9 mouse cellular contexts compared by ENCODE assay signal in genomic region chr2:33659288-33659629, GRCm38 (mm10). TPM values are rescaled to one million over a fixed set of nuclear protein-coding genes. Genes with fewer than 3 reads are reported as not detected.
DNase-seq lines count a peak whose midpoint lies in the region; ATAC-seq lines count a peak whose summit lies in the region.
"Had no signal": no experiment of that assay in that cellular context is flagged by ENCODE, and none has a peak within 500 bp of the region (broad histone marks: within the 10 kb centered on the region; RNA-seq: fewer than 3 reads in every experiment).

No protein-coding gene starts in this region.

- no peaks in the 10 kb centered on the region for H3K36me3 ChIP-seq in hindbrain, embryonic 14.5 days (replicated peaks; ENCODE audit: control insufficient read depth, insufficient read depth)
- H3K36me3 ChIP-seq in liver, embryonic 16.5 days (ENCODE audit: control insufficient read depth, insufficient read depth): no peaks in the 10 kb centered on the region
- no peaks in the 10 kb centered on the region for H3K36me3 ChIP-seq in stomach, embryonic 15.5 days

- H3K4me3 ChIP-seq in hindbrain, embryonic 14.5 days (replicated peaks; ENCODE audit: low read length): no peak overlapping the region
- H3K4me3 ChIP-seq in liver, embryonic 16.5 days (ENCODE audit: low read depth, low read length): no peak overlapping the region
- 0 out of 2 replicates have a peak overlapping the region, but pooled peaks have one; percentile 12 for H3K4me3 ChIP-seq in stomach, embryonic 15.5 days (replicated peaks)

- DNase-seq in adrenal gland, postnatal 10 days: peak; percentile 71
- no peak for DNase-seq in adrenal gland, adult 18-20 months (ENCODE audit: low spot score in 2 of 2)
- peak; percentile 76 for DNase-seq in embryo, embryonic 11 days
- peak; percentile 36 for DNase-seq in hindbrain, embryonic 14.5 days (ENCODE audit: low spot score)

- peak overlapping the region; percentile 31; the same call in 1 of the 2 replicates for H3K4me2 ChIP-seq in hindbrain, embryonic 14.5 days (replicated peaks)
- H3K4me2 ChIP-seq in liver, embryonic 16.5 days (ENCODE audit: low read depth, low read length): peak overlapping the region; percentile 34; the same call in 1 of the 2 replicates
- peak overlapping the region; percentile 44 for H3K4me2 ChIP-seq in stomach, embryonic 15.5 days

- H3K27ac ChIP-seq in hindbrain, embryonic 14.5 days: no peak overlapping the region
- H3K27ac ChIP-seq in liver, embryonic 16.5 days (ENCODE audit: low read length): no peak overlapping the region
- H3K27ac ChIP-seq in stomach, embryonic 15.5 days: no peak overlapping the region

- H3K9ac ChIP-seq in hindbrain, embryonic 14.5 days: peak overlapping the region; percentile 0; the same call in 1 of the 2 replicates
- no peak overlapping the region for H3K9ac ChIP-seq in liver, embryonic 16.5 days (ENCODE audit: low read depth, low read length)
- no peak overlapping the region for H3K9ac ChIP-seq in stomach, embryonic 15.5 days

- no peaks in the 10 kb centered on the region for H3K9me3 ChIP-seq in hindbrain, embryonic 14.5 days (ENCODE audit: control insufficient read depth, low read length)
- no peaks in the 10 kb centered on the region for H3K9me3 ChIP-seq in liver, embryonic 16.5 days (replicated peaks; ENCODE audit: control insufficient read depth, low read length)
- no peaks in the 10 kb centered on the region for H3K9me3 ChIP-seq in stomach, embryonic 15.5 days

- ATAC-seq in hindbrain, embryonic 14.5 days (ENCODE audit: low FRiP score): no peak
- ATAC-seq in liver, embryonic 16.5 days (ENCODE audit: low read depth): no peak
- no peak for ATAC-seq in stomach, embryonic 15.5 days (ENCODE audit: insufficient read depth, low FRiP score, low read depth)
- ATAC-seq in frontal cortex, adult (ENCODE audit: low TSS enrichment): no peak
- ATAC-seq in megakaryocyte, adult 5-6 weeks (ENCODE audit: poor library complexity, severe bottlenecking): no peak

- no peaks in the 10 kb centered on the region for H3K4me1 ChIP-seq in hindbrain, embryonic 14.5 days (replicated peaks; ENCODE audit: control insufficient read depth, insufficient read depth, low read length)
- H3K4me1 ChIP-seq in liver, embryonic 16.5 days (ENCODE audit: control insufficient read depth, low read depth, low read length): no peaks in the 10 kb centered on the region
- H3K4me1 ChIP-seq in stomach, embryonic 15.5 days: 0 out of 2 replicates have a peak, but pooled peaks cover 4% of the 10 kb centered on the region

- WGBS in hindbrain, embryonic 14.5 days: under 1% methylated on average over 7 of the region's 7 CpGs
- 2% methylated on average over 7 of the region's 7 CpGs for WGBS in liver, embryonic 16.5 days (ENCODE audit: insufficient replicate concordance)
- WGBS in stomach, embryonic 15.5 days: 3% methylated on average over 7 of the region's 7 CpGs

- no peaks in the 10 kb centered on the region for H3K27me3 ChIP-seq in hindbrain, embryonic 14.5 days (ENCODE audit: control insufficient read depth, insufficient read depth, low read length)
- no peaks in the 10 kb centered on the region for H3K27me3 ChIP-seq in liver, embryonic 16.5 days (ENCODE audit: control insufficient read depth, insufficient read depth, low read depth, low read length)
- H3K27me3 ChIP-seq in stomach, embryonic 15.5 days (replicated peaks): no peaks in the 10 kb centered on the region

RNA-seq across cellular contexts. Expression of gene Lmx1b, which starts 18.9 kb away (rescaled TPM):
- total RNA-seq in adrenal gland, postnatal 10 days (2021): under 1 TPM in 1 of 2 experiments, not detected in 1; 0.09 TPM
- not detected for total RNA-seq in adrenal gland, adult 18-20 months (2021)
- 6.7 and 8.7 TPM in 2 replicates for polyA plus RNA-seq in hindbrain, embryonic 14.5 days (2014; fragmentation: Nextera tagmentation; extraction: Ambion mirVana)
- not detected in 2 replicates for polyA plus RNA-seq in liver, embryonic 16.5 days (2015; fragmentation: Nextera tagmentation; extraction: Ambion mirVana)
- 0.04 and 0.09 TPM in 2 replicates for polyA plus RNA-seq in stomach, embryonic 15.5 days (2015; fragmentation: Nextera tagmentation; extraction: Ambion mirVana)
- total RNA-seq in megakaryocyte, adult 5-6 weeks (2015): not detected in 2 replicates
- not detected in 2 replicates for total RNA-seq in megakaryocyte, adult 5-6 weeks (2017)
- polyA plus RNA-seq: C2C12 had no signal

Comparison
In these comparisons a context has a peak if more than half of its experiments do, and no peak if none do; other contexts are left out.
1. DNase-seq: peak in adrenal gland, postnatal 10 days (single experiment), embryo, embryonic 11 days (single experiment) and hindbrain, embryonic 14.5 days (single experiment); none in adrenal gland, adult 18-20 months (0 of 2).
2. Peak in every context shown above with its lines, with median percentiles within 50 percentile points of each other: H3K4me2 ChIP-seq.